Mouse (Mus musculus) heart, embryonic 16.5 days (tissue): Measurements from ENCODE around the gene Akap4. TPM values are rescaled to one million over a fixed set of nuclear protein-coding genes. Genes with fewer than 3 reads are reported as not detected.
A peak's percentile ranks its signal among the peaks of the same experiment; 100 is the strongest.

ENCODE experiments used
- ATAC-seq: fragments of 200-750 bp; cut with Nextera tagmentation; replicated peaks from 2 replicates; pipeline ENCODE4 v1.8.0; 2017; ENCODE audit warnings: moderate number of reproducible peaks; ENCODE audit not compliant: insufficient read depth, low FRiP score; ENCODE audit errors: extremely low read depth
- H3K27ac ChIP-seq: fragments of 300-500 bp; sonication (generic); 2 replicates; pipeline ENCODE4 v1.5.1; 2014; ENCODE audit warnings: mild to moderate bottlenecking, low read length, control low read depth, moderate library complexity
- H3K27me3 ChIP-seq: fragments of 300-500 bp; sonication (generic); 2 replicates; pipeline ENCODE4 v1.6.1; 2014; ENCODE audit warnings: low read length, mixed read lengths; ENCODE audit not compliant: control insufficient read depth, insufficient read depth
- H3K36me3 ChIP-seq: fragments of 300-500 bp; sonication (generic); 2 replicates; pipeline ENCODE4 v1.6.1; 2014; ENCODE audit not compliant: control insufficient read depth, insufficient read depth
- H3K4me1 ChIP-seq: fragments of 300-500 bp; sonication (generic); 2 replicates; pipeline ENCODE4 v1.6.1; 2014; ENCODE audit warnings: low read length, mixed read lengths; ENCODE audit not compliant: control insufficient read depth, insufficient read depth
- H3K4me2 ChIP-seq: fragments of 300-500 bp; sonication (generic); 2 replicates; pipeline ENCODE4 v1.6.1; 2014; ENCODE audit warnings: low read depth, mild to moderate bottlenecking, control low read depth, low read length
- H3K4me3 ChIP-seq: fragments of 300-500 bp; sonication (generic); 2 replicates; pipeline ENCODE4 v1.5.1; 2014; ENCODE audit warnings: mild to moderate bottlenecking, control low read depth, low read length
- H3K9ac ChIP-seq: fragments of 300-500 bp; sonication (generic); 2 replicates; pipeline ENCODE4 v1.6.1; 2014; ENCODE audit warnings: low read length, control low read depth
- H3K9me3 ChIP-seq: fragments of 300-500 bp; sonication (generic); replicated peaks from 2 replicates; pipeline ENCODE4 v1.6.1; 2016; ENCODE audit warnings: low read length; ENCODE audit not compliant: control insufficient read depth
- WGBS: fragments of 180-500 bp; shearing (Covaris S2); extraction: QIAGEN DNeasy Blood & Tissue Kit; methylation state at CpG from one replicate; pipeline ENCODE4 v1.1.7; 2014; 5-methylcytosine and 5-hydroxymethylcytosine counted together
- polyA plus RNA-seq: library from polyadenylated mRNA; unstranded; fragments of >200 nt; fragmentation: Nextera tagmentation; extraction: Ambion mirVana; gene quantifications from 2 replicates; pipeline ENCODE4 v1.2.1, GENCODE M21; 2015

Akap4 gene
- polyA plus RNA-seq: not detected in 2 replicates

DNA sequence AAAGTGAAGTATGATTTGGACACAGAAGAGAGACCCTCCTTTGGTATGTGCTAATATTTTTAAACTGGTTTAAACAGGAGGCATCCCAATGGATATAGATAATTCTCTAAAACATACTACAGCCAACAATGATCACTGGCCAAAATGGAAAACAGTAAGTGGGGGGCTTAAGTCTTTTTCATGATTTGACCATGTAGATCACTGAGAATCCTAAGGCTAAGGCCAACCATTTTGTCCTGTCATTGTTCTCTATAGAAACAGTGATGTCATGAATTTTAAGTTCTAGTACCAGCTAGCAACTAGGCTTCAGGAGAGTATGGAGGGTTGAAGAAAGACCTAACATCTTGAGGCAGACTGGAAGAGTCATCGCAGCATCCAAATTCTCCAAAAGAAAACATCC is at the start of gene Akap4:
Gene Akap4, plus strand, starts transcription at position 301 of the 400 bp plus-strand sequence.
- WGBS: 100% methylated on average over 1 of the region's 1 CpGs
- Histone ChIP-seq H3K36me3 (no peaks in the 10 kb centered on the region), H3K9me3 (peaks cover 2% of the 10 kb centered on the region; the same call in 1 of the 2 replicates), H3K4me1 (no peaks in the 10 kb centered on the region), H3K27me3 (no peaks in the 10 kb centered on the region), H3K4me2 (no peak within 1 kb of the TSS), H3K27ac (no peak within 1 kb of the TSS), H3K4me3 (no peak within 1 kb of the TSS), H3K9ac (no peak within 1 kb of the TSS)
- ATAC-seq: no peak

DNA sequence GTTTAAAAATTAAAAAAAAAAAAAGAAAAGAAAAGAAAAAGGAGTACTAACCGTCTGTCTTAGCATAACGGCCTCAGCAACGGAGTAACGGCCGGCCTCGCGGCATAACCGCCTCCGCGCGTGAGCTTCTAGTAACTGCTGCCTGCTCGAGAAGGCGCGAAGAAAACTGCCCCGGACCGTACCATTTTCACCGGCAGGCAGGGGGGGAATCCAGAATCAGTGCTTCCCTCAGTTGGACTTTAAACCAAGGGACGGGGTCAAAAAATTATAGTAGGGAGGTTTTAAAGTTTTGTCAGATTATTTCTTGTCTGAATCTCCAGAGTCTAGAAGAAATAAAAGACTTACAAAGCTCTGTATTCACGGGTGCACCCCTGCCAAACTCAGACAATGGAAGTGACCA is 25.8 kb upstream of the Akap4 start, which contains the start of gene Ccnb3:
Gene Ccnb3, minus strand, starts transcription at position 101 of the 400 bp plus-strand sequence.
- H3K27ac ChIP-seq: no peak within 1 kb of the TSS
- ATAC-seq: no peak
- 90% methylated on average over 19 of the region's 19 CpGs for WGBS

DNA sequence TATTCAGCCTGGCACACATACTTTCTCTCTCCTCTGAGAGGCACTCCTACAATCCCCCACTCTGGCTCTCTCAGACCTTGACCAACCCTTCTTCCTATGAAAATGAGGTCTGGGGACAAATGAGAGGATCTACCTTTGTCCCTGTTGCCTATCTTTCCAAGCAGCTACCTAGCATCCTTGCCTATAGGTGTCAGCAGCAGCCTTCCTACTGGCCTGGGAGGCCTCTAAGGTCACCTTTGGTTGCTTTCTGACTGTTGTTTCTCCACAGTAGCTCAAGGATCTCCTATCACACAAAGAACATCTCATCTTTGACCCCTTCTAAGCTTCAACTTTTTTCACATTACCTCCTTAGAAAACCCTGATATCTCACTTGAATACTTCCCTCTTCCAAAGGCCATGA is 10.3 kb upstream of the Akap4 start:
- no peaks in the 10 kb centered on the region for H3K4me1 ChIP-seq
- no peak overlapping the region for H3K9ac ChIP-seq
- no peaks in the 10 kb centered on the region for H3K27me3 ChIP-seq
- H3K36me3 ChIP-seq: no peaks in the 10 kb centered on the region
- H3K4me2 ChIP-seq: no peak overlapping the region
- ATAC-seq: no peak
- H3K27ac ChIP-seq: no peak overlapping the region
- H3K4me3 ChIP-seq: no peak overlapping the region
- no peaks in the 10 kb centered on the region for H3K9me3 ChIP-seq

More for the DNA sequence above, 25.8 kb upstream of the Akap4 start, which contains the start of gene Ccnb3:
- H3K4me2 ChIP-seq: no peak within 1 kb of the TSS
- H3K36me3 ChIP-seq: no peaks in the 10 kb centered on the region
- no peak within 1 kb of the TSS for H3K9ac ChIP-seq
- H3K4me1 ChIP-seq: no peaks in the 10 kb centered on the region
- peaks cover 3% of the 10 kb centered on the region for H3K9me3 ChIP-seq
- H3K27me3 ChIP-seq: no peaks in the 10 kb centered on the region
- no peak within 1 kb of the TSS for H3K4me3 ChIP-seq

DNA sequence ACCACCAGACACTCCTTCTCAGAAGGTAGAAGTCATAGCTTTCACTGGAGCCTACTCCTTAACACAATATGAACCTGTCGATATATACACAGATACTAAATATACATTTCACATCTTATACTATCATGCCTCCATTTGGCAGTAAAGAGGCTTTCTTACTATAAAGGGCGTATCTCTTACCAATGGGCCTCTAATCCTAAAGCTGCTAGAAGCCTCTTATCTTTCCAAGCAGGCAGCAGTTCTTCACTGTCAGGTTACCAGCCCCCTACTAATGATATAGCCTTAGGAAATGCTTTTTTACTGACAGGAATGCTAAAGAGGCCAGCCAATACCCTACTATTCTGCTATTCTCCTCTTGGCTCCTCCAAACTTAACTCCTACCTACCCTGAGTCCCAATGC is 9.7 kb upstream of the Akap4 start:
- no peaks in the 10 kb centered on the region for H3K27me3 ChIP-seq
- H3K4me2 ChIP-seq: no peak overlapping the region
- H3K27ac ChIP-seq: no peak overlapping the region
- no peaks in the 10 kb centered on the region for H3K9me3 ChIP-seq
- no peaks in the 10 kb centered on the region for H3K4me1 ChIP-seq
- 63% methylated on average over 2 of the region's 2 CpGs for WGBS
- ATAC-seq: no peak
- H3K9ac ChIP-seq: no peak overlapping the region
- H3K36me3 ChIP-seq: no peaks in the 10 kb centered on the region
- H3K4me3 ChIP-seq: no peak overlapping the region

DNA sequence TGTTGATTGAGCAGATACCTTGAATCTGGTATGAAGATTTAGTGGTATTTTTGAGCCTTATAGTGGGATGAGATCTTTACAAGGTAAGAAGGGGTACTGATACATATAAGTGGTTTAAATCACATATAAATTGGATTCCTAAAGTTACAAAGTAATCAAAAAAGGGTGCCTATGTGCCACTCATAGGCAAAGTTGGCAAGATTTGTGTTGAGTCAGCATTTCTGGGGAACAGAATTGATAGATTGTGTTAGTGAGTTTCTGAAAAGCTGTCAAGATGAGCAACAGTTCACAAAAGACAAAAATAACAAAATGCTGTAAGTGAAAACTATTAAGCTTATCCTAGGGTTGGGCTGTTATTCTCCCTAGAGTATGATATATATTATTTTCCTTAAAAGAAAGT is 3.2 kb upstream of the Akap4 start:
- Histone ChIP-seq H3K36me3 (no peaks in the 10 kb centered on the region), H3K27me3 (no peaks in the 10 kb centered on the region), H3K27ac (no peak overlapping the region)

DNA sequence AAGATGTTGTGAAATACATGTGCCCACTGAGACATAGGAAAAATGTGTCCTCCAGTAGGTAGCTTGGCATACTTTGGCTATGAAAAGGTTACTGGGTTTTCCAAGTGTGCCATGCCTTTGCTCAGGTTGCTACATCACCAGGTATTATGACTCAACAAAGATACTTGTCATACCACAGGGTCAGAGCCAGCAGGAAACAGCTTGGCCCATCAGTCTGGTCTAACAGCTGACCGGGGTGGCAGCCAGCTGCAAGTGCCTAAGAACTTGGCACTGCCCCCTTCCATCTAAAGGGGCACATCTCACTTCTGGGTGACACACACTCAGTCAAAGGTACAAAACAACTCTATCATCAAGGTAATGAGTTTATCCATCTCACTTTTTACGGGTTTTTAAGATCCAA is 683 bp downstream of the Akap4 start:
- peaks cover 2% of the 10 kb centered on the region; the same call in 1 of the 2 replicates for H3K9me3 ChIP-seq
- H3K27me3 ChIP-seq: no peaks in the 10 kb centered on the region
- H3K36me3 ChIP-seq: no peaks in the 10 kb centered on the region
- H3K4me1 ChIP-seq: no peaks in the 10 kb centered on the region
- H3K4me3 ChIP-seq: no peak overlapping the region
- H3K9ac ChIP-seq: no peak overlapping the region
- ATAC-seq: no peak
- WGBS: 75% methylated on average over 2 of the region's 2 CpGs
- no peak overlapping the region for H3K4me2 ChIP-seq
- H3K27ac ChIP-seq: no peak overlapping the region

More for the DNA sequence above, 3.2 kb upstream of the Akap4 start:
- ATAC-seq: no peak
- no peaks in the 10 kb centered on the region for H3K9me3 ChIP-seq
- no peak overlapping the region for H3K9ac ChIP-seq
- H3K4me3 ChIP-seq: no peak overlapping the region
- H3K4me2 ChIP-seq: no peak overlapping the region
- H3K4me1 ChIP-seq: no peaks in the 10 kb centered on the region

DNA sequence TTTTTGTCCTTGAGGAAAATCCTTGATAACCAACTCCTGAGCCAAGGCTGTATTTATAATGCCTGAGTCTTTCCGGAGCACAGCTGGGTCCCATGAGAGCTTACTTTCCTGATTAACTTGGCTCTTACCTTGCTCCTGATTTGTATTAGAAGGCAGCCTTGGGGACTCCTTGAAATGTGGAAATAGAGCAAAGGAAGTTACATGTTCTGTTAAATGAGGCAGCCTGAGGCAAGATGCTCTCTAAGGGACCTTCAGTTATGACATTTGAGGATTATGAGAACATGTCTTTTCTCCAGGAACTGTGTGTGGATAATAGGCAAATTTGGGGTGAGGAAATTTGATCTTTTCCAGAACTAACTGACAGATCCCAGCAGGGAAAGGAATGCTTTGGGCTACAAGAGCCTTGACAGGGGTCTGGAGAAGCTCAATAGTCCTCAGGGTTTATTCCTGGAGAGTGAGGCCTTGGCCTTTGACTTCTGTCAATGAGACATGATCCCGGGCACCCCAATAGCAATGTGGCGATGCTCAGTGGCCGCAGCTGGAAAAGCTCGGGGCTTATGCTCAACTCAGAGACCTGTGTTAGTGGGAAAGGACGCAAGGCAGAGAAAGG is 12.6 kb downstream of the Akap4 start:
- ATAC-seq: peak; percentile 45; the same call in 1 of the 2 replicates
- H3K4me2 ChIP-seq: no peak overlapping the region

DNA sequence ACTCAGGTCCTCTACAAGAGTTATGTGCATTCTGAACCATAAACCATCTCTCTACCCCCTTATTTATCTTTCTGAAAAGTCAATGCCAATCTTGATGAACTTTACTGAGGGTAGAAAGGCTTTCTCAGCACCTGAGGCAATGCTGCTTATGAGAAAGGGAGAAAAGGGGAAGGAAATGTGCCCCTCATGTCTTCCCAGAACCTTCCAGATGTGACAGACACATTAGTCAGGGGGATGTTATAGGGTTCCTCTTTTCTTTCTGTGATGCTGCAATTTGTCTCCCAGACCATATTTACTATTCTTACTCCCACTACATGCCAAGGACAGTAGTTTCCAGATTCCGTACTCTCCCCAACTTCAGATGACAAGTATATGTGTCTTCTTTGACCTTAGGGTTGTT is 18.6 kb downstream of the Akap4 start:
- Histone ChIP-seq H3K36me3 (no peaks in the 10 kb centered on the region), H3K4me3 (no peak overlapping the region), H3K9me3 (no peaks in the 10 kb centered on the region), H3K9ac (no peak overlapping the region), H3K27ac (no peak overlapping the region), H3K4me1 (no peaks in the 10 kb centered on the region), H3K4me2 (no peak overlapping the region), H3K27me3 (no peaks in the 10 kb centered on the region)
- ATAC-seq: no peak
- 77% methylated on average over 1 of the region's 1 CpGs for WGBS

More for the DNA sequence above, 12.6 kb downstream of the Akap4 start:
- Histone ChIP-seq H3K36me3 (no peaks in the 10 kb centered on the region), H3K4me1 (peaks cover 3% of the 10 kb centered on the region; the same call in 1 of the 2 replicates), H3K9me3 (no peaks in the 10 kb centered on the region), H3K27ac (peak overlapping the region; percentile 68), H3K4me3 (no peak overlapping the region), H3K27me3 (no peaks in the 10 kb centered on the region), H3K9ac (no peak overlapping the region)
- 50% methylated on average over 6 of the region's 6 CpGs for WGBS

DNA sequence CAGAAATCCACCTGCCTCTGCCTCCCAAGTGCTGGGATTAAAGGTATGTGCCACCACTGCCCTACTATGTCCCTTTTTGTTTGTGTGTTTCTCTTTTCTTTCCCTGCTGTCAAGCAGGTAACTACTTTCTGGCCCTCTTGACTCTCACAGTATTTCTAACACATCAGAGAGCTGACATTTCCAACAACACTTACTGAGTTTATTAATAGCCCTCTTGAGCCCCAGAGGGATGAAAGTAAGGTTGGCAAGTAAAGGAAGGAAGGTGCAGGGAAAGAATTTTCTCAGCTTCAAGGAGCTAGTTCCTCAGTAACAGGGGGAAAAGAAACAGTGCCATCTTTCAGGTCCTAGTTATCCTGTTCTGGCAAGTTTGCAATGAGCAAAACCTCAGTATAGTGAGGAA is 23.0 kb downstream of the Akap4 start:
- no peak overlapping the region for H3K4me3 ChIP-seq
- no peak overlapping the region for H3K9ac ChIP-seq
- H3K9me3 ChIP-seq: no peaks in the 10 kb centered on the region
- H3K27me3 ChIP-seq: no peaks in the 10 kb centered on the region
- no peaks in the 10 kb centered on the region for H3K36me3 ChIP-seq
- peak; percentile 65 for ATAC-seq
- peak overlapping the region; percentile 80 for H3K27ac ChIP-seq
- no peak overlapping the region for H3K4me2 ChIP-seq
- no peaks in the 10 kb centered on the region for H3K4me1 ChIP-seq
